Mouse (Mus musculus) ovary, postnatal 36 days (tissue): ENCODE measurements around the gene Abtb2.

ENCODE experiments used
- DNase-seq: peaks from one replicate; pipeline ENCODE4 v3.0.0; 2022; ENCODE audit warnings: low spot score, mixed read lengths

Gene Abtb2

DNA sequence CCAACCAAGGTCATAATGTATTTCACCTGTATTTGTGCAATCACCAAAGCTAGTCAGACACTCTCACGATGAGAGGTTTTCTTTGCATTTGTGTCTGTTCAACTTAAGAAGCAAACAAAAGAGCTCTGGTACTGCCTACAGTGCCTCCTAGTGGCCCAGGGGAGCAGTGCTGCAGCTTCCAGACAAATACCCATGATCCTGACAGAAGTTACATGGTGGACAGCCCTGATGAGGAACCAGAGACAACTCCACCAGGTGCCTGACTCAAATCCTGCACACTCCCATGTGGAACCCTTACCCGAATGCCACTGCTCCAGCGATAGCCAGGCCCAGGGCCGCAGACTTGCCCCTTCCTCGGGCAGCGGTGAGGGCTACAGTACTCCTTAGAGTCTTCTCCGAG is 177.9 kb downstream of the Abtb2 start:
- peak; percentile 48 for DNase-seq

DNA sequence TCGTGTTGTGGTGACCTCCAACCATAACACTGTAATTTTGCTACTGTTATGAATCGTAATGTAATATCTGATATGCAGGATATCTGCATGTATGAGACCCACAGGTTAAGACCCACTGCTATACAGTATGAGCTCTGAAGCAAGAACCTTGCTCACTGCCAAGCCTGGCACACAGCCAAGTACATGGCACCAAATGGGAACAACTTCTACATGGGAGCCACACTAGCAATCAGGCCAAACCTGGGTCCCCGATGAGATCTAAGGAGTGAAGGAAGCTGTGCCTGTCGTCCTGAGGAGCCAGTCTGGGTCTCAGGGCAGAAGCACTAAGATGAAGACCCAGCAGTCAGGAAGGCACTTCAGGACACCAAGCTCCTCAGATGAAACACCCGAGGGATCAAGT is 179.4 kb downstream of the Abtb2 start:
- DNase-seq: no peak

DNA sequence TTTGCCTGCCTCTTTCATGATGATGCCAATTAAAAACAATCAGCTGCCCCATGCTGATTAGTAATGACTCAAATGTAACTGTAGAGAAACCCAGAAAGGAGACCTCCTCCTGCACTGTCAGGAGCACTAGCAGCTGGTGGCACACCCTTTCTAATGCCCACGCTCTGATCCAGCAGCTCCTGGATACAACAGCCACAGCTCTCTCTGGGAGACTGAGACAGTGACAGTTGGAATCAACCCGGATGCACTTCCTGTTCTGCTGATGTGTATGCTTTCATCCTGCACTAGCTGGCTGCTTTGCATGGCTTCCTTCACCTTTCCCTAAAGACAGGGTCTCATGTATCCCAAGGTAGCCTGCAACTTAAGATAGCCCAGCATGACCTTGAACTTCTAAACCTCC is 180.0 kb downstream of the Abtb2 start:
- DNase-seq: no peak

DNA sequence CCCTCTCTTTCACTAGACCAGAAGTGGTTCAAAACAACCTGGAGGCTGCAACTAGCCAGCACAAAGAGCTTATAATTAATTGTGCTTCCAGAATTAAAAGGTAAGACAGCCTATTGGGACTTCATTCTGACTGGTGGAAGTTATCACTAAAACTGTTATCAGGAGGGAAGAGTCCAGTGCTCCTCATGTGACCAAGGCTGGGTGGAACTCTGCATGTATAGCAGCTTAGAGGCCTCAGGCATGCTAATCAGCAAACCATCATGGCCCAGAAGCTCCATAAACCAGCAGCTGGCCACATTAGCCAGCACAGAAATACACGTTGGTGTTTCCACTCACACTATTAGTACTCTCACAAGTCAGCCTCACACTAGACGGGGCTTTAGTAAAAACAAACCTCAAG is 180.7 kb downstream of the Abtb2 start:
- no peak for DNase-seq

GRCm38 (mm10) chr2:103747891-103748290 is 181.8 kb downstream of the Abtb2 start:
- no peak for DNase-seq

DNA sequence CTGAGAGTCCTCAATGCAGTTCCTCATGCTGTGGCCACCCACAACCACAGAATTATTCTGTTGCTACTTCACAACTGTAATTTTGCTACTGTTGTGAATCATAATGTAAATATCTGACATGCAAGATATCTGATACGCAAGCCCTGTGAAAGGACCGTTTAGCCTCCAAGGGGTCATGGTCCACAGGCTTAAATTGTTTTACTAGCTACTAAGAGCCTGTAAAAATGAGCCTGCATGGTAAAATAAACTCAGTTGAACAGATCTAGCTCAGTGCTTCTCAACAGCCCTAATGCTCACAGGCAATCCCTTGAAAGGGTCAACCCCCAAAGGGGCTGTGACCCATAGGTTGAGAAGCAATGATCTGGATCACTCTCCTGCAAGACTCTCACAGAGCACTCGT is 183.0 kb downstream of the Abtb2 start:
- DNase-seq: no peak

GRCm38 (mm10) chr2:103751771-103752170 is 185.7 kb downstream of the Abtb2 start:
- DNase-seq: no peak

DNA sequence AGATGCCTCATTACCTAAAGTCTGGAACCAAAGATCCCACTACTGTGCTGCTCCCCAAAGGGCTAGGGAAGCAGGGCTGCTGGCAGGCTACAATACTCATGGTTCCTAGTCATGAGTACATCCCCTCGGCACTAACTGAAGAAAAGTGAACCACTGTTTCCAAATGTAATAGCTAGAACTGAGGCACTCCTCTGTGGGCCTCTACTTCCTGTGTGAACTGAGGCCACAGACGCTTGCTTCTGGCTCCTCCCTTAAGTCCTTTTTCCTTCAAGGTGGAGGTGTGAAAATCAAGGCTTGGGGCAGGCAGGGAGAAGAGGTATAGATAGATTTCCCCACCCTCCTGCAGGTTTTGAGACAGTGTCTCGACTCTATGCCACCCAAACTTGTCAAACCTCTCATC is 188.5 kb downstream of the Abtb2 start:
- DNase-seq: no peak

- no peak for DNase-seq
Observed at GRCm38 (mm10) chr2:103755458-103756085, 189.5 kb downstream of the Abtb2 start.

- DNase-seq: no peak
Observed at GRCm38 (mm10) chr2:103760421-103760820, 194.3 kb downstream of the Abtb2 start.

- peak; percentile 95 for DNase-seq
Observed at GRCm38 (mm10) chr2:103760906-103761716, 195.0 kb downstream of the Abtb2 start, which contains the start of gene Nat10. TSS of gene Nat10 (minus strand) at chr2:103761270.

DNA sequence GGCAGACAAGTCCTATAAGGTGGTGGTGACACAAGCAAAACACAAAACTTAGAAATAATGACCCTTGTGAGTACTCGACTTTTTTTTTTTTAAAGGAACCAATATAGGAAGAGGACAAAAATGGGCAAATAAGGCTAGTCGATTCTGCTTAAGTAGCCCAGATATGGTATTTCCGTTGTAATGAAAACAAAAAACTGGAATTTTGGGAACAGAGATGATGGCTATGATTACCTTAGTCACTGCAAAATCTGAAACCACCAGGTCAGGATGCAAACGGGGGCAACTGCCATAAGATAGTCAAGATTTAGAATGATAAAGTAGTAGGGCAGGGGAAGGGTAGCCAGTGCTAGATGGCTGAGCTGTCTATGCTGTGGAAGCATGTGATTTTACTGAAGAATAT is 195.9 kb downstream of the Abtb2 start:
- no peak for DNase-seq

- DNase-seq: no peak
Observed at GRCm38 (mm10) chr2:103762492-103762891, 196.4 kb downstream of the Abtb2 start.
